Mouse (Mus musculus): ENCODE measurements at regions not wholly inside any gene's neighbourhood (a gene's known extent, or its start where the extent isn't known, plus 50 kb on each side); places are given as distances from the start of the nearest gene placed in this dataset.
"Not testable (repeated sequence)": the region's sequence is repeated elsewhere in the genome, so short reads cannot be mapped to it uniquely, and the experiment has no call there.

DNA sequence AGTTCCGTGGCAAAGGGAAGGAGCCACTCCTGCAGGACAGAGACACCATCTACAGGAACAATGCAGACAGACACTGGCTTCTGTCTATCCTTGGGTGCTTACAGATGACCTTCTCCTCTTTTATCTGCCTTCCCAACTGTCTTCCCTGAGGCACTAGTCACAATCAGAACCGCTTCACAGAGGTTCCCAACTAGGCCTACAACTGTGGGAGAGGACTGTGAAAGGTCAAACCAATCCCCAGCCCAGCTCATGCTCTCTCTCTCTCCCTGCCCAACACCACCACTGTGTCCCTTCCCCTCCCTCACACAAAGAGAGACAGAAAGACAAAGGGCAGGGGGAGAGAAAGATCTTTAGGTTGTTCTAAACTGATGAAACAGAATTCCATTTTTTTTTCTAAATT is 61.3 kb downstream of the Tmem17 start:
- DNase-seq (ENCODE audit: low read depth, low spot score), result no peak
- WGBS, result 66% methylated on average over 2 of the region's 2 CpGs

DNA sequence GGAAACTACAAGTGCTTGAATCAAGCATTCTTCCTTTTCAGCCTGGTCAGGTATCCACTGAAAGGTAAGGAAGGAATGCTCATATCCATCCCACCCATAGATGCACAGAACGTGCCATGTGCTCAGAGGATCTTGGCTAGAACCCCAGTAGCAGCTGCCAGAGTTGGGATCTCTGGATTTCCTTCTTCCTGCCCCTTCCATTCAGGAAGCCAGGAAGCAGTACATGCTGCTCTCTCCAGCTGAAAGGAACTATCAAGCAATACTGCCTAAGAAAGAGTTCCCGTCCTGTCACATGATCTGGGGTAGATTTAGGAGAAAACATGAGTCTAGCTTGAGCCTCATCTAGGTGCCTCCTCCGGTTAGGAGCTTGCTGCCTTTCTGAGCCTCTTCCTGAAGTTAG is 61.9 kb downstream of the Tmem17 start:
- DNase-seq (ENCODE audit: low read depth, low spot score), result no peak
- 62% methylated on average over 3 of the region's 3 CpGs for WGBS

GRCm38 (mm10) chr11:22574506-22574905 is 62.6 kb downstream of the Tmem17 start:
- 75% methylated on average over 2 of the region's 2 CpGs for WGBS
- no peak for DNase-seq (ENCODE audit: low read depth, low spot score)

GRCm38 (mm10) chr11:22584100-22584487 is 72.2 kb downstream of the Tmem17 start:
- 68% methylated on average over 5 of the region's 5 CpGs for WGBS
- no peak for DNase-seq (ENCODE audit: low read depth, low spot score)

DNA sequence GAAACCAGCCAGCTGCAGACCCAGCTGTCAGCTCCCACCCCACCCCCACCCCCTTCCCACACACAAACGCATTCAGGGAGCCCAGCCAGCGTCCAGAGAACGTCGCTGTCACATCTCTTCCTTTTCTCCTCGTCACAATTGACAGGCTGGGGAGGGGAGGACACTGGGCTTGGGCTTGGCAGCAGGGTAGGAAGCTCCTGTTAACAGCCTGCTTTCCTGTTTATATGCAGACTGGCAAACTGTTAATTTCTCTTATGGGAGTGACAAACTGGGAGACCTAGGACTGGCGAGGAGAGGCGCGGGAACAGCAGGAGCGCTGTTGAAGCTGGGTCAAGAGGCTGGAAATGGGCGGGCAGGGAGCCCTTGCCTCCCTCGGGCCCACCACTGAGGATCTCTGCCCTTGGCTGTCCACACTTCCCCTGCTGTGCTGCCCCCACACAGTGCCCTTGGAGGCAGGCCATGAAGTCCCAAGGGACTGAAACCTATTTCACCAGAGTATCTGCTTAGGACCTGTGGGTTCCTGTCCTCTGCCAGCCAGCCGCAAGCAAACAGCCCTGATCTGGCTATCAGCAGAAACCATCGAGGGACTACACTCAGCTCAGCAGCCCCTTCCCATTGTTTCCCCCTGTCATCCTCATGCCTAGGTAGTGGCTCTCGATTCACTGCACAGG is 72.7 kb downstream of the Tmem17 start:
- no peak for DNase-seq (ENCODE audit: low read depth, low spot score)
- 27% methylated on average over 14 of the region's 14 CpGs for whole genome bisulfite sequencing

DNA sequence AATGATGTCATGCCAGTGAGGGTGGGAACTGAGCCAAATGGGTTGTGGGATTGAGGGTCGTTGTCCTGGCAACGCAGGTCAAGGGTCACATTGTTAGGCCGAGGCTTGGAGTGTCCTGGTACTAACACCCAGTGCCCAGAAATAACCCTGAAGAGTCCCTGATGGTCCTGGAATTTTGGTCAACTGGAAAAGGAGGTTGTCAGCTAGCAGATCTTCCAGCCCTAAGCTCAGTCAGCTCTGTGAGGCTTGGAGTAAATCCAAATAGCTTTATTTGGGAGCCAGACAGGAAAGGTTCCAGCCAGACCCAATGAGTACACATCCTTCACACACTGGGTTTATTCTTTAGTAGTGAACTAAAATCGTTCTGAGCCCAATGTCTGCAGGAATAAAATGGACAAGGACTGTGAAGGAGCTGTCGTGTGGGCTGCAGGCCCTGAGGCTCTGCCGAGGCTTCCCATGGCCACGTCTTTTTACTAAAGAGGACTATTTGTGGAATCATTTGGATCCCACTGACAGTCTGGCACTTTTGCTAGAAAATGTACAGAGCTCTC is 75.9 kb downstream of the Tmem17 start:
- 44% methylated on average over 7 of the region's 7 CpGs for WGBS
- no peak for DNase-seq (ENCODE audit: low read depth, low spot score)

DNA sequence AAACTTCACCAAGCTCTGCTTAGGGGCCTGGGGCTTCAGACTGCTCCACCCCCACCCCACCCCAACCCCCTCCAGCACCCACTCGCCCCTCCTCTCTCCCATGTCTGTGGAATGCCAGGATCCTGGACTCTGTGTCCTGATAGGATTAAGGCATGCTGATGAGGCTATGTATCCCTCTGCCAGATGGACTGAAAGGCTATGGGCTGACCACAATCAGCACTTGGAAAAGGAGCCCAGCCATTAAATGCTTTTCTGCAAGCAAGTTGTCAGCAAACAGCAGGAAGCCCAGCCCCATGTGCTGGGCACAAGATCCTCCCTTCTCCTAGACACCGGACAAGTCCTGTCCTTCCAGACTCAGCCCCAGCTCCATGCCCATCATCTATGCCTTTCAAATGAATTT is 76.7 kb downstream of the Tmem17 start:
- 64% methylated on average over 2 of the region's 2 CpGs for WGBS

GRCm38 (mm10) chr11:22589901-22590300 is 78.0 kb downstream of the Tmem17 start:
- WGBS, result 58% methylated on average over 2 of the region's 2 CpGs
- no peak for DNase-seq (ENCODE audit: low read depth, low spot score)

More for the DNA sequence above, 76.7 kb downstream of the Tmem17 start:
- no peak for DNase-seq (ENCODE audit: low read depth, low spot score)

GRCm38 (mm10) chr11:22591050-22591449 is 79.2 kb downstream of the Tmem17 start:
- WGBS, result 86% methylated on average over 14 of the region's 14 CpGs
- not testable (repeated sequence) for DNase-seq (ENCODE audit: low read depth, low spot score)

DNA sequence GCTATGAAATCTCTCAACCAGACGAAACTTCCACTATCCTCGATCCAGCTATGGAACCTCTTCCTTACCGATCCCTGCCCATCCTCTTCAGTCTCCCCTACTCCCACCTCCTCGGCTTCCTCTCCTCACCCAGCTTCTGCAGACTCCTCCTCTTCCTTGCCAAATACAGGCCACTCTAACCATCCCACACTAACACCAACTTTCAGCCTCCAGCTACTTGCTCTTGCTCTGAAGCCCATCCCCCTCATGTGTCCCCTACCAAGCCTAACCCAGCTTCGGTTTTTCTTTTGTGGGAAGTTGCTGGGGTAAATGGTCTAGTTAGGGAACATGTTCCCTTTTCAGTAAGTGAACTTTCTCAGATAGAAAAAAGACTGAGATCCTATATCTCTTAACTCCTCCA is 80.8 kb downstream of the Tmem17 start:
- DNase-seq (ENCODE audit: low read depth, low spot score), result no peak
- WGBS, result 87% methylated on average over 5 of the region's 5 CpGs

GRCm38 (mm10) chr11:22596076-22596804 is 84.4 kb downstream of the Tmem17 start:
- no peak for DNase-seq (ENCODE audit: low read depth, low spot score)
- WGBS, result 83% methylated on average over 8 of the region's 8 CpGs

DNA sequence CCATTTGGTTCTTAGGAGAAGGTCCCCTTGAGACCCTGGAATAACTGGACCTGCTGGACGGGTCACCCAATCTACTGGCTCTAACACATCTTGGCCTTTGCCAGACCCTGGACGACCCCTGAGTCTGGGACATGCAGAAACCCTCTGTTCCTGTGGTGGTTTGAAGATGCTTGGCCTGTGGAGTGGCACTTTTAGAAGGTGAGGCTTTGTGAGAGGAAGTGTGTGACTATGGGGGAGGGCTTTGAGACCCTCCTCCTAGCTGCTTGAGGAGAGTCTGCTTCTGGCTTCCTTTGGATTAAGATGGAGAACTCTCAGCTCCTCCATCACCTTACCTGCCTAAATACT is 84.9 kb downstream of the Tmem17 start:
- DNase-seq (ENCODE audit: low read depth, low spot score), result no peak
- WGBS, result 91% methylated on average over 2 of the region's 2 CpGs

GRCm38 (mm10) chr11:22600370-22600769 is 88.5 kb downstream of the Tmem17 start:
- DNase-seq (ENCODE audit: low read depth, low spot score), result no peak
- WGBS, result 68% methylated on average over 7 of the region's 7 CpGs

- no peak for DNase-seq (ENCODE audit: low read depth, low spot score)
- WGBS, result 40% methylated on average over 3 of the region's 3 CpGs
Observed at GRCm38 (mm10) chr11:22601977-22602376, 90.1 kb downstream of the Tmem17 start.

GRCm38 (mm10) chr11:22602610-22603009 is 90.7 kb downstream of the Tmem17 start:
- no peak for DNase-seq (ENCODE audit: low read depth, low spot score)
- 69% methylated on average over 3 of the region's 3 CpGs for WGBS

GRCm38 (mm10) chr11:22603397-22603796 is 91.5 kb downstream of the Tmem17 start:
- DNase-seq (ENCODE audit: low read depth, low spot score), result no peak
- WGBS, result 100% methylated on average over 1 of the region's 1 CpGs

DNA sequence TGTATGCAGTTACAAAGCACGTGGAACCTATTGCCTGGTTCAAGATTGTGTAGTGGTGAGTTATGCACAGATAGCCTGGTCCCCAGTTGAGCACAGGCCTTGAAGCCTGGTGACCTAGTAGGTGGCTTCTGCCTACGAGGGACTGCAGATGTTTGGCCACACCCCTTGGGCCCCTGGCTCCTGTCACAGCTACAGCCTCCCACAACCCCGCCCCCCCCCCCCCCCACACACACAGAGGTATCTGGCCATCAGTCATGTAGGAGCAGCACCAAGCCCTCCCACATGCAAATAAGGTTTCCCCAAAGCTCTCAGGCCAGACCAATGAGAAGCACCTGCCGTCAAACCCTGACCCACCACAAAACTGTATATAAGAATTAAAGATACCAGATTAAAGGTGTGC is 94.5 kb downstream of the Tmem17 start:
- no peak for DNase-seq (ENCODE audit: low read depth, low spot score)
- WGBS, result 56% methylated on average over 4 of the region's 4 CpGs

GRCm38 (mm10) chr11:22607645-22608044 is 95.8 kb downstream of the Tmem17 start:
- WGBS, result 81% methylated on average over 5 of the region's 5 CpGs
- DNase-seq (ENCODE audit: low read depth, low spot score), result no peak

GRCm38 (mm10) chr11:22608945-22609344 is 97.1 kb downstream of the Tmem17 start:
- DNase-seq (ENCODE audit: low read depth, low spot score), result no peak

GRCm38 (mm10) chr11:22610433-22611101 is 98.7 kb downstream of the Tmem17 start:
- 8% methylated on average over 12 of the region's 12 CpGs for WGBS
- DNase-seq (ENCODE audit: low read depth, low spot score), result no peak

Data from large intestine, adult 2 months (tissue).